Mouse (Mus musculus) testis, adult 2 months (tissue): ENCODE data around the gene Snx18.

Experiments used
- CTCF ChIP-seq: fragments of 200-500 bp; IDR thresholded peaks from 2 replicates; pipeline ENCODE4 v1.5.1; 2012; ENCODE audit warnings: low read depth, mild to moderate bottlenecking, inconsistent platforms, low read length, moderate library complexity; ENCODE audit not compliant: control insufficient read depth, insufficient read depth, insufficient replicate concordance
- POLR2A ChIP-seq: fragments of 200-500 bp; IDR thresholded peaks from 2 replicates; pipeline ENCODE4 v1.6.1; 2012; ENCODE audit warnings: low read depth, mild to moderate bottlenecking, inconsistent platforms, low read length, moderate library complexity; ENCODE audit not compliant: control insufficient read depth

- TF ChIP-seq CTCF = no peak
- TF ChIP-seq POLR2A = no peak
Observed at GRCm38 (mm10) chr13:113606741-113607358, 11.5 kb downstream of the Snx18 start.
